Mouse (Mus musculus): Measurements from ENCODE around the gene Glt8d2.
"Not testable (repeated sequence)": the region's sequence is repeated elsewhere in the genome, so short reads cannot be mapped to it uniquely, and the experiment has no call there.

Gene Glt8d2

GRCm38 (mm10) chr10:82646083-82646482 lies 44.4 kb downstream of the Glt8d2 start:
- no peak for DNase-seq (ENCODE audit: low spot score)

GRCm38 (mm10) chr10:82641481-82641880 lies 49.0 kb downstream of the Glt8d2 start:
- no peak for DNase-seq (ENCODE audit: low spot score)

- DNase-seq (ENCODE audit: low spot score), result no peak
These were observed 51.3 kb downstream of the Glt8d2 start for GRCm38 (mm10) chr10:82639032-82639698.

GRCm38 (mm10) chr10:82636321-82636720 lies 54.1 kb downstream of the Glt8d2 start:
- no peak for DNase-seq (ENCODE audit: low spot score)

- no peak for DNase-seq (ENCODE audit: low spot score)
These were observed 56.1 kb downstream of the Glt8d2 start for GRCm38 (mm10) chr10:82634348-82634747.

- DNase-seq (ENCODE audit: low spot score), result no peak
These were observed 57.8 kb downstream of the Glt8d2 start for GRCm38 (mm10) chr10:82632496-82633280.

GRCm38 (mm10) chr10:82631133-82631532 lies 59.3 kb downstream of the Glt8d2 start:
- DNase-seq (ENCODE audit: low spot score), result no peak

GRCm38 (mm10) chr10:82630497-82630896 lies 60.0 kb downstream of the Glt8d2 start:
- DNase-seq (ENCODE audit: low spot score), result no peak

GRCm38 (mm10) chr10:82629586-82630255 lies 60.7 kb downstream of the Glt8d2 start, which contains the start of gene Tdg:
Gene Tdg (plus strand): TSS chr10:82629828.
- DNase-seq (ENCODE audit: low spot score), result peak; percentile 82

GRCm38 (mm10) chr10:82629111-82629585 lies 61.3 kb downstream of the Glt8d2 start:
- no peak for DNase-seq (ENCODE audit: low spot score)

- not testable (repeated sequence) for DNase-seq (ENCODE audit: low spot score)
These were observed 66.9 kb downstream of the Glt8d2 start for GRCm38 (mm10) chr10:82623553-82623932.

GRCm38 (mm10) chr10:82622671-82623552 lies 67.5 kb downstream of the Glt8d2 start, which contains the start of gene 1190007I07Rik:
Gene 1190007I07Rik (minus strand): TSS chr10:82623228.
- DNase-seq (ENCODE audit: low spot score), result peak; percentile 51

- no peak for DNase-seq (ENCODE audit: low spot score)
These were observed 68.2 kb downstream of the Glt8d2 start for GRCm38 (mm10) chr10:82622235-82622634.

Data from spleen, adult 12 weeks (tissue).